10 mouse cellular contexts compared by ENCODE assay signal in genomic region chr14:120863205-120863604, GRCm38 (mm10).
"Had no signal": no experiment of that assay in that cellular context is flagged by ENCODE, and none has a peak within 500 bp of the region (broad histone marks: within the 10 kb centered on the region; RNA-seq: fewer than 3 reads in every experiment).

No protein-coding gene starts in this region.

- DNase-seq: lung, adult 18-20 months; lung, embryonic 14.5 days; lung, postnatal 10 days; lung, postnatal 4 days; midbrain, embryonic 14.5 days; right cerebral cortex, postnatal 14 days; spleen, adult 18-20 months; thymus, adult 18-20 months; thymus, postnatal 25 days; thymus, postnatal 4 days had no signal
